Mouse (Mus musculus) embryonic facial prominence, embryonic 12.5 days (tissue): ENCODE results near the gene Scn10a. TPM values are rescaled to one million over a fixed set of nuclear protein-coding genes. Genes with fewer than 3 reads are reported as not detected.

Experiments used
- ATAC-seq: fragments of 200-750 bp; cut with Nextera tagmentation; 2 replicates; pipeline ENCODE4 v1.8.0; 2017; ENCODE audit not compliant: insufficient number of reproducible peaks, insufficient read depth, low FRiP score, low TSS enrichment
- H3K27ac ChIP-seq: fragments of 300-500 bp; sonication (generic); 2 replicates; pipeline ENCODE4 v1.5.1; 2016; ENCODE audit warnings: mild to moderate bottlenecking
- H3K27me3 ChIP-seq: fragments of 300-500 bp; sonication (generic); 2 replicates; pipeline ENCODE4 v1.6.1; 2016; ENCODE audit warnings: mild to moderate bottlenecking, moderate library complexity
- H3K36me3 ChIP-seq: fragments of 300-500 bp; sonication (generic); 2 replicates; pipeline ENCODE4 v1.6.1; 2016; ENCODE audit warnings: mild to moderate bottlenecking
- H3K4me1 ChIP-seq: fragments of 300-500 bp; sonication (generic); 2 replicates; pipeline ENCODE4 v1.6.1; 2016
- H3K4me2 ChIP-seq: fragments of 300-500 bp; sonication (generic); replicated peaks from 2 replicates; pipeline ENCODE4 v1.6.1; 2016; ENCODE audit warnings: mild to moderate bottlenecking, moderate library complexity
- H3K4me3 ChIP-seq: fragments of 300-500 bp; sonication (generic); 2 replicates; pipeline ENCODE4 v1.5.1; 2016; ENCODE audit warnings: mild to moderate bottlenecking
- H3K9ac ChIP-seq: fragments of 300-500 bp; sonication (generic); 2 replicates; pipeline ENCODE4 v1.6.1; 2016; ENCODE audit warnings: mild to moderate bottlenecking, moderate library complexity
- H3K9me3 ChIP-seq: fragments of 300-500 bp; sonication (generic); 2 replicates; pipeline ENCODE4 v1.6.1; 2016; ENCODE audit warnings: mild to moderate bottlenecking, moderate library complexity
- WGBS: fragments of 180-500 bp; shearing (Covaris S2); methylation state at CpG from one replicate; pipeline ENCODE4 v1.1.7; 2016; 5-methylcytosine and 5-hydroxymethylcytosine counted together
- polyA plus RNA-seq: library from polyadenylated mRNA; unstranded; fragments of >200 nt; fragmentation: Nextera tagmentation; extraction: Ambion mirVana; gene quantifications from 2 replicates; pipeline ENCODE4 v1.2.1, GENCODE M21; 2016

The Scn10a gene
- 1.6 and 2.5 TPM in 2 replicates for polyA plus RNA-seq

GRCm38 (mm10) chr9:119719222-119719621 is at the start of gene Scn10a:
Gene Scn10a, minus strand, starts transcription at chr9:119719322.
- no peaks in the 10 kb centered on the region for H3K27me3 ChIP-seq
- H3K4me1 ChIP-seq: no peaks in the 10 kb centered on the region
- no peak within 1 kb of the TSS for H3K27ac ChIP-seq
- H3K9ac ChIP-seq: no peak within 1 kb of the TSS
- no peak within 1 kb of the TSS for H3K4me3 ChIP-seq
- no peaks in the 10 kb centered on the region for H3K9me3 ChIP-seq
- H3K36me3 ChIP-seq: no peaks in the 10 kb centered on the region
- no peak for ATAC-seq
- 80% methylated on average over 11 of the region's 11 CpGs for WGBS
- no peak within 1 kb of the TSS for H3K4me2 ChIP-seq

- Histone ChIP-seq H3K9ac (no peak overlapping the region), H3K27ac (no peak overlapping the region), H3K9me3 (no peaks in the 10 kb centered on the region), H3K27me3 (no peaks in the 10 kb centered on the region), H3K4me3 (no peak overlapping the region), H3K36me3 (no peaks in the 10 kb centered on the region), H3K4me2 (no peak overlapping the region), H3K4me1 (no peaks in the 10 kb centered on the region)
- WGBS: 41% methylated on average over 7 of the region's 7 CpGs
- no peak for ATAC-seq
Measured at GRCm38 (mm10) chr9:119768585-119768984, 49.5 kb upstream of the Scn10a start.

- no peaks in the 10 kb centered on the region for H3K4me1 ChIP-seq
- H3K4me2 ChIP-seq: no peak overlapping the region
- no peaks in the 10 kb centered on the region for H3K27me3 ChIP-seq
- no peak for ATAC-seq
- no peaks in the 10 kb centered on the region for H3K36me3 ChIP-seq
- no peak overlapping the region for H3K9ac ChIP-seq
- H3K9me3 ChIP-seq: peaks cover 6% of the 10 kb centered on the region; the same call in 1 of the 2 replicates
- no peak overlapping the region for H3K4me3 ChIP-seq
- 90% methylated on average over 3 of the region's 3 CpGs for WGBS
- H3K27ac ChIP-seq: no peak overlapping the region
Measured at GRCm38 (mm10) chr9:119760226-119760625, 41.1 kb upstream of the Scn10a start.

GRCm38 (mm10) chr9:119759457-119759856 is 40.3 kb upstream of the Scn10a start:
- H3K27ac ChIP-seq: no peak overlapping the region
- no peak overlapping the region for H3K4me2 ChIP-seq
- WGBS: 89% methylated on average over 1 of the region's 1 CpGs
- no peak for ATAC-seq
- no peaks in the 10 kb centered on the region for H3K36me3 ChIP-seq
- H3K4me1 ChIP-seq: no peaks in the 10 kb centered on the region
- H3K9ac ChIP-seq: no peak overlapping the region
- H3K27me3 ChIP-seq: no peaks in the 10 kb centered on the region
- H3K4me3 ChIP-seq: no peak overlapping the region
- peaks cover 6% of the 10 kb centered on the region; the same call in 1 of the 2 replicates for H3K9me3 ChIP-seq

GRCm38 (mm10) chr9:119751507-119751906 is 32.4 kb upstream of the Scn10a start:
- 12% methylated on average over 5 of the region's 5 CpGs for WGBS
- no peak for ATAC-seq
- Histone ChIP-seq H3K36me3 (no peaks in the 10 kb centered on the region), H3K4me3 (no peak overlapping the region), H3K27ac (no peak overlapping the region), H3K9ac (no peak overlapping the region), H3K27me3 (no peaks in the 10 kb centered on the region), H3K4me2 (no peak overlapping the region), H3K9me3 (no peaks in the 10 kb centered on the region), H3K4me1 (no peaks in the 10 kb centered on the region)

- Histone ChIP-seq H3K27ac (no peak overlapping the region), H3K4me2 (no peak overlapping the region), H3K4me3 (no peak overlapping the region), H3K4me1 (no peaks in the 10 kb centered on the region), H3K27me3 (no peaks in the 10 kb centered on the region), H3K9me3 (no peaks in the 10 kb centered on the region), H3K36me3 (no peaks in the 10 kb centered on the region), H3K9ac (no peak overlapping the region)
- 81% methylated on average over 9 of the region's 9 CpGs for WGBS
- no peak for ATAC-seq
Measured at GRCm38 (mm10) chr9:119749112-119749511, 30.0 kb upstream of the Scn10a start.

- Histone ChIP-seq H3K4me2 (no peak overlapping the region), H3K9ac (no peak overlapping the region), H3K27ac (no peak overlapping the region), H3K27me3 (no peaks in the 10 kb centered on the region), H3K9me3 (no peaks in the 10 kb centered on the region; the same call in 1 of the 2 replicates), H3K36me3 (no peaks in the 10 kb centered on the region), H3K4me3 (no peak overlapping the region), H3K4me1 (no peaks in the 10 kb centered on the region)
- 84% methylated on average over 4 of the region's 4 CpGs for WGBS
- no peak for ATAC-seq
Measured at GRCm38 (mm10) chr9:119743900-119744299, 24.8 kb upstream of the Scn10a start.

- Histone ChIP-seq H3K9ac (no peak overlapping the region), H3K27ac (no peak overlapping the region), H3K27me3 (no peaks in the 10 kb centered on the region), H3K4me2 (no peak overlapping the region), H3K4me1 (no peaks in the 10 kb centered on the region), H3K36me3 (no peaks in the 10 kb centered on the region), H3K4me3 (no peak overlapping the region), H3K9me3 (no peaks in the 10 kb centered on the region; the same call in 1 of the 2 replicates)
- WGBS: 91% methylated on average over 3 of the region's 3 CpGs
- no peak for ATAC-seq
Measured at GRCm38 (mm10) chr9:119743312-119743711, 24.2 kb upstream of the Scn10a start.

GRCm38 (mm10) chr9:119741101-119741786 is 22.1 kb upstream of the Scn10a start:
- Histone ChIP-seq H3K4me3 (no peak overlapping the region), H3K9me3 (no peaks in the 10 kb centered on the region; the same call in 1 of the 2 replicates), H3K9ac (no peak overlapping the region), H3K27ac (no peak overlapping the region), H3K27me3 (no peaks in the 10 kb centered on the region), H3K36me3 (no peaks in the 10 kb centered on the region), H3K4me1 (no peaks in the 10 kb centered on the region), H3K4me2 (no peak overlapping the region)
- ATAC-seq: no peak
- WGBS: 35% methylated on average over 5 of the region's 5 CpGs

- ATAC-seq: no peak
- no peak overlapping the region for H3K9ac ChIP-seq
- H3K4me2 ChIP-seq: no peak overlapping the region
- no peaks in the 10 kb centered on the region for H3K36me3 ChIP-seq
- H3K27ac ChIP-seq: no peak overlapping the region
- no peaks in the 10 kb centered on the region for H3K4me1 ChIP-seq
- WGBS: 90% methylated on average over 11 of the region's 11 CpGs
- no peaks in the 10 kb centered on the region for H3K27me3 ChIP-seq
- no peaks in the 10 kb centered on the region for H3K9me3 ChIP-seq
- no peak overlapping the region for H3K4me3 ChIP-seq
Measured at GRCm38 (mm10) chr9:119728412-119729097, 9.4 kb upstream of the Scn10a start.

- Histone ChIP-seq H3K4me2 (no peak overlapping the region), H3K27ac (no peak overlapping the region), H3K4me3 (no peak overlapping the region), H3K9me3 (no peaks in the 10 kb centered on the region), H3K4me1 (no peaks in the 10 kb centered on the region), H3K27me3 (no peaks in the 10 kb centered on the region), H3K9ac (no peak overlapping the region), H3K36me3 (no peaks in the 10 kb centered on the region)
- 86% methylated on average over 4 of the region's 4 CpGs for WGBS
- ATAC-seq: no peak; the same call in 1 of the 2 replicates
Measured at GRCm38 (mm10) chr9:119726990-119727389, 7.9 kb upstream of the Scn10a start.

- Histone ChIP-seq H3K27me3 (no peaks in the 10 kb centered on the region), H3K4me1 (no peaks in the 10 kb centered on the region), H3K9ac (no peak overlapping the region), H3K4me3 (no peak overlapping the region), H3K9me3 (no peaks in the 10 kb centered on the region), H3K36me3 (no peaks in the 10 kb centered on the region), H3K4me2 (no peak overlapping the region), H3K27ac (no peak overlapping the region)
- ATAC-seq: no peak
- WGBS: 60% methylated on average over 6 of the region's 6 CpGs
Measured at GRCm38 (mm10) chr9:119725293-119725862, 6.3 kb upstream of the Scn10a start.
